Mouse (Mus musculus): ENCODE measurements around the gene Gmfg. TPM values are rescaled to one million over a fixed set of nuclear protein-coding genes. Genes with fewer than 3 reads are reported as not detected.

The Gmfg gene
- polyA plus RNA-seq (2015; fragmentation: Nextera tagmentation; extraction: Ambion mirVana) = 18.1 and 19.3 TPM in 2 replicates

GRCm38 (mm10) chr7:28436932-28437570 is at the start of gene Gmfg:
Gene Gmfg, plus strand, starts transcription at chr7:28437447.
- Histone ChIP-seq H3K9ac (peak within 1 kb of the TSS; percentile 33), H3K4me1 (peaks cover 37% of the 10 kb centered on the region), H3K4me2 (peak within 1 kb of the TSS; percentile 62), H3K27ac (peak within 1 kb of the TSS; percentile 84), H3K4me3 (peak within 1 kb of the TSS; percentile 89), H3K36me3 (peaks cover 7% of the 10 kb centered on the region; the same call in 1 of the 2 replicates), H3K27me3 (no peaks in the 10 kb centered on the region), H3K9me3 (no peaks in the 10 kb centered on the region)
- 3% methylated on average over 16 of the region's 16 CpGs for WGBS
- ATAC-seq (ENCODE audit: insufficient number of reproducible peaks, low FRiP score, low TSS enrichment, low read depth) = peak; percentile 21

GRCm38 (mm10) chr7:28390331-28390730 is 46.9 kb upstream of the Gmfg start:
- peaks cover 58% of the 10 kb centered on the region for H3K36me3 ChIP-seq
- H3K4me3 ChIP-seq = no peak overlapping the region
- no peak overlapping the region for H3K9ac ChIP-seq
- no peaks in the 10 kb centered on the region for H3K9me3 ChIP-seq
- peaks cover 25% of the 10 kb centered on the region for H3K4me1 ChIP-seq
- H3K27me3 ChIP-seq = no peaks in the 10 kb centered on the region
- 98% methylated on average over 3 of the region's 3 CpGs for WGBS
- no peak for ATAC-seq (ENCODE audit: insufficient number of reproducible peaks, low FRiP score, low TSS enrichment, low read depth)
- H3K27ac ChIP-seq = no peak overlapping the region
- no peak overlapping the region for H3K4me2 ChIP-seq

- Histone ChIP-seq H3K4me1 (peaks cover 17% of the 10 kb centered on the region), H3K27ac (peak within 1 kb of the TSS; percentile 83), H3K9ac (peak within 1 kb of the TSS; percentile 78), H3K4me3 (peak within 1 kb of the TSS; percentile 92), H3K27me3 (no peaks in the 10 kb centered on the region), H3K9me3 (no peaks in the 10 kb centered on the region), H3K36me3 (peaks cover 58% of the 10 kb centered on the region), H3K4me2 (peak within 1 kb of the TSS; percentile 88)
- ATAC-seq (ENCODE audit: insufficient number of reproducible peaks, low FRiP score, low TSS enrichment, low read depth) = peak; percentile 97
- under 1% methylated on average over 58 of the region's 58 CpGs for WGBS
These were observed 44.6 kb upstream of the Gmfg start, which contains the start of the genes Med29 and Paf1 for GRCm38 (mm10) chr7:28392429-28393271. Gene Med29, minus strand, starts transcription at chr7:28392708. Gene Paf1, plus strand, starts transcription at chr7:28392951.

GRCm38 (mm10) chr7:28393272-28393951 is 43.8 kb upstream of the Gmfg start:
- H3K9me3 ChIP-seq = no peaks in the 10 kb centered on the region
- ATAC-seq (ENCODE audit: insufficient number of reproducible peaks, low FRiP score, low TSS enrichment, low read depth) = no peak
- H3K27me3 ChIP-seq = no peaks in the 10 kb centered on the region
- peaks cover 17% of the 10 kb centered on the region for H3K4me1 ChIP-seq
- peaks cover 57% of the 10 kb centered on the region for H3K36me3 ChIP-seq
- H3K27ac ChIP-seq = peak overlapping the region; percentile 83
- H3K4me2 ChIP-seq = peak overlapping the region; percentile 88
- WGBS = 4% methylated on average over 22 of the region's 22 CpGs
- H3K4me3 ChIP-seq = peak overlapping the region; percentile 92
- peak overlapping the region; percentile 78 for H3K9ac ChIP-seq

GRCm38 (mm10) chr7:28395425-28395824 is 41.8 kb upstream of the Gmfg start:
- 94% methylated on average over 4 of the region's 4 CpGs for WGBS
- H3K36me3 ChIP-seq = peaks cover 56% of the 10 kb centered on the region

GRCm38 (mm10) chr7:28398000-28398399 is 39.2 kb upstream of the Gmfg start:
- H3K27me3 ChIP-seq = no peaks in the 10 kb centered on the region
- WGBS = 64% methylated on average over 3 of the region's 3 CpGs
- no peak for ATAC-seq (ENCODE audit: insufficient number of reproducible peaks, low FRiP score, low TSS enrichment, low read depth)
- peaks cover 77% of the 10 kb centered on the region for H3K36me3 ChIP-seq
- H3K4me3 ChIP-seq = no peak overlapping the region
- H3K9me3 ChIP-seq = no peaks in the 10 kb centered on the region
- no peak overlapping the region for H3K27ac ChIP-seq
- no peak overlapping the region for H3K9ac ChIP-seq
- no peak overlapping the region for H3K4me2 ChIP-seq
- H3K4me1 ChIP-seq = peaks cover 9% of the 10 kb centered on the region

More at GRCm38 (mm10) chr7:28395425-28395824, 41.8 kb upstream of the Gmfg start:
- H3K4me3 ChIP-seq = no peak overlapping the region
- peaks cover 17% of the 10 kb centered on the region for H3K4me1 ChIP-seq
- H3K9ac ChIP-seq = no peak overlapping the region
- no peak for ATAC-seq (ENCODE audit: insufficient number of reproducible peaks, low FRiP score, low TSS enrichment, low read depth)
- H3K9me3 ChIP-seq = no peaks in the 10 kb centered on the region
- H3K27ac ChIP-seq = no peak overlapping the region
- no peaks in the 10 kb centered on the region for H3K27me3 ChIP-seq
- no peak overlapping the region for H3K4me2 ChIP-seq

GRCm38 (mm10) chr7:28398696-28399340 is 38.4 kb upstream of the Gmfg start:
- 91% methylated on average over 10 of the region's 10 CpGs for WGBS
- H3K27ac ChIP-seq = no peak overlapping the region
- no peaks in the 10 kb centered on the region for H3K9me3 ChIP-seq
- no peak overlapping the region for H3K4me3 ChIP-seq
- H3K9ac ChIP-seq = no peak overlapping the region
- H3K4me2 ChIP-seq = no peak overlapping the region
- no peak for ATAC-seq (ENCODE audit: insufficient number of reproducible peaks, low FRiP score, low TSS enrichment, low read depth)
- H3K4me1 ChIP-seq = peaks cover 2% of the 10 kb centered on the region; the same call in 1 of the 2 replicates
- peaks cover 85% of the 10 kb centered on the region for H3K36me3 ChIP-seq
- no peaks in the 10 kb centered on the region for H3K27me3 ChIP-seq

GRCm38 (mm10) chr7:28401030-28401429 is 36.2 kb upstream of the Gmfg start:
- H3K4me1 ChIP-seq = no peaks in the 10 kb centered on the region
- 85% methylated on average over 1 of the region's 1 CpGs for WGBS
- peaks cover 91% of the 10 kb centered on the region for H3K36me3 ChIP-seq
- H3K4me3 ChIP-seq = no peak overlapping the region
- H3K27ac ChIP-seq = peak overlapping the region; percentile 8; the same call in 1 of the 2 replicates
- no peak overlapping the region for H3K4me2 ChIP-seq
- no peak for ATAC-seq (ENCODE audit: insufficient number of reproducible peaks, low FRiP score, low TSS enrichment, low read depth)
- no peak overlapping the region for H3K9ac ChIP-seq
- H3K9me3 ChIP-seq = no peaks in the 10 kb centered on the region
- H3K27me3 ChIP-seq = no peaks in the 10 kb centered on the region

- no peak overlapping the region for H3K9ac ChIP-seq
These were observed 35.3 kb upstream of the Gmfg start for GRCm38 (mm10) chr7:28401942-28402341.

GRCm38 (mm10) chr7:28410841-28411475 is 26.3 kb upstream of the Gmfg start:
- H3K4me3 ChIP-seq = no peak overlapping the region
- no peak overlapping the region for H3K27ac ChIP-seq
- no peaks in the 10 kb centered on the region for H3K9me3 ChIP-seq
- no peak for ATAC-seq (ENCODE audit: insufficient number of reproducible peaks, low FRiP score, low TSS enrichment, low read depth)
- H3K27me3 ChIP-seq = no peaks in the 10 kb centered on the region
- H3K36me3 ChIP-seq = peaks cover 94% of the 10 kb centered on the region
- WGBS = 87% methylated on average over 3 of the region's 3 CpGs
- H3K4me2 ChIP-seq = no peak overlapping the region
- H3K9ac ChIP-seq = no peak overlapping the region
- 0 out of 2 replicates have a peak, but pooled peaks cover 3% of the 10 kb centered on the region for H3K4me1 ChIP-seq

More at GRCm38 (mm10) chr7:28401942-28402341, 35.3 kb upstream of the Gmfg start:
- Histone ChIP-seq H3K4me3 (no peak overlapping the region), H3K4me1 (no peaks in the 10 kb centered on the region), H3K4me2 (no peak overlapping the region), H3K27me3 (no peaks in the 10 kb centered on the region), H3K36me3 (peaks cover 93% of the 10 kb centered on the region), H3K9me3 (no peaks in the 10 kb centered on the region), H3K27ac (no peak overlapping the region)
- 81% methylated on average over 3 of the region's 3 CpGs for WGBS
- ATAC-seq (ENCODE audit: insufficient number of reproducible peaks, low FRiP score, low TSS enrichment, low read depth) = no peak

GRCm38 (mm10) chr7:28412826-28413225 is 24.4 kb upstream of the Gmfg start:
- no peak for ATAC-seq (ENCODE audit: insufficient number of reproducible peaks, low FRiP score, low TSS enrichment, low read depth)
- H3K4me2 ChIP-seq = no peak overlapping the region
- WGBS = 85% methylated on average over 4 of the region's 4 CpGs

More at GRCm38 (mm10) chr7:28412826-28413225, 24.4 kb upstream of the Gmfg start:
- H3K9me3 ChIP-seq = no peaks in the 10 kb centered on the region
- H3K4me1 ChIP-seq = 0 out of 2 replicates have a peak, but pooled peaks cover 4% of the 10 kb centered on the region
- H3K4me3 ChIP-seq = no peak overlapping the region
- no peak overlapping the region for H3K27ac ChIP-seq
- H3K36me3 ChIP-seq = peaks cover 92% of the 10 kb centered on the region
- H3K27me3 ChIP-seq = no peaks in the 10 kb centered on the region
- H3K9ac ChIP-seq = no peak overlapping the region

All from limb, embryonic 15.5 days (tissue).